Mouse (Mus musculus) retina, postnatal 7 days (tissue): ENCODE data around the gene Gm20388.

Experiments used
- DNase-seq: peaks from one replicate; pipeline ENCODE4 v3.0.0-alpha.2; 2012; ENCODE audit warnings: low read depth, low spot score

Gene Gm20388

GRCm38 (mm10) chr8:120288122-120288908 lies 377.7 kb downstream of the Gm20388 start:
- DNase-seq, result no peak

- no peak for DNase-seq
These were observed 378.6 kb downstream of the Gm20388 start for GRCm38 (mm10) chr8:120289191-120289590.

- no peak for DNase-seq
These were observed 379.1 kb downstream of the Gm20388 start for GRCm38 (mm10) chr8:120289698-120290181.

DNA sequence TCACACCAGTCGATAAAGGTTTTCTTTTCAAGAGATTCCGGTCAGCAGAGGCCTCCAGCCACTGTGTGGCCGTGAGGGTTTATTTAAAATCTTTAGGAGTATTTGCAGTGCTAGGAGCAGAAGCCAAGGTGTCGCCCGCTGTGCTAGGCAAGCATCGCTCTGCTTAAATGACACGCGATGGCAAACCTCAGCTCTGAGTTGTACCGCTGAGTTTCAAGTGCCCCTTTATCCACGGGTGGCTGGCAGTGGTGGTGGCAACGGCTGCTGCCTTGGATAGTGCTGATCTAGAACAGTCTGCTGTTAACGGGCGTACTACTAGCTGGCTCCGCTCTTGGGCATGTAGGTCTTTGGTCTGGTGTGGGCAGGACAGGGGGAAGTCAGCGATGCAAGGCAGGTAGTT lies 380.0 kb downstream of the Gm20388 start:
- DNase-seq, result no peak

DNA sequence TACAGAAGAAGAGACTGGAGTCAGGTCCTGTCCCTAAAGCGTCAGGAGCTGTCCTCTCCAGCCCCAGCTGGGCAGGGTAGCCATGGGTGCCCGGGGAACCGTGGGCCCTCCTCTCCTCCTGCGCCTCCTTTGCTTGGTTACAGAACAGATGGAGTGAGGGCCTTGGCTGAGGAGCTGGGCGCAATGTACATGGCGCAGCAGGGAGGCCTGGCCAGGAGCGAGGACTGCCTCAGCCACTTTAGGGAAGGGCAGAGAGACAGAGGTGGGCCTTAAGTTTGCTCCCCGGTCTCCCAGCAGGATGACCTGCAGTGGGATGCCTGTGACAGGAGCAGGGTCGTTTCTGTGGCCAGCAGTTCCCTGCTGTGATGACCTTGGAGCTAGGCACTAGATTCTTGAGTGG lies 381.0 kb downstream of the Gm20388 start:
- no peak for DNase-seq

DNA sequence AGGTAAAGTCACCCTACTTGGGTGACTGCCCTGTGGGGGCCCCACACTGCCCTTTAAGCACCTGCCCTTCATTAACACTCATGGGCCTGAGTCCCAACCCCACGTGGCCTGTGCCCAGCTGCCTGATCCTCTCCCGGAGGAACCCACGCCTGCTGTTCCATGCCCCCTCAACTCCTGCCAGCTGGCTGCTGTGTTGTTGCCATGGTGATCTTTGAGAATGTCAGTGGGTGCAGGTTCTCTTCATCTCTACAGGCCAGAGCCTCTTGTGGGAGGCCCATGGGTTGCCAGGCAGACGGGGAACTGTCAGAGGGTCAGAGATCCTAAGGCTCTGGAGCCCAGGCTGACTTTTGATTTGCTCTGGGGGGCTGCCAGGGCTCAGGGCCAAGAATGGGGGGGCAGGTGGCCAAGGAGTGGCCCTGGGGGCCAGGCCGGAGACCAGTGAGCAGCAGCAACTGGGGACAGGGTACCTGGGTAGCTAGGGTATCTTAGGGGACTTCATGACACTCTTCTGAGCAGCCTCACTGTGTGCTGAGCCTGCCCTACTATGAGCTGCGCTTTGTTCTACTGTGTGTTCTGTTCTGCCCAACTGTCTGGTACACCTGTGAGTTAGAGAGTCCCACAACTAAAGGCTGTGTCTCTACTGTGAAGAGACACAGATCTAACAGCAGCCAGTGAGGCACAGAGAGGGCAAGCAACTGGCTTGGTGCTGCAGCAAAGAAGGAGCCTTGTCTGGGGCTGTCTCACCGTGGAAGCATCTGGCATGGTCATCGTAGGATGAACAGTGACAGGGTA lies 381.9 kb downstream of the Gm20388 start:
- no peak for DNase-seq

GRCm38 (mm10) chr8:120293421-120294357 lies 383.0 kb downstream of the Gm20388 start:
- DNase-seq, result no peak

GRCm38 (mm10) chr8:120294982-120295870 lies 384.6 kb downstream of the Gm20388 start:
- DNase-seq, result no peak

DNA sequence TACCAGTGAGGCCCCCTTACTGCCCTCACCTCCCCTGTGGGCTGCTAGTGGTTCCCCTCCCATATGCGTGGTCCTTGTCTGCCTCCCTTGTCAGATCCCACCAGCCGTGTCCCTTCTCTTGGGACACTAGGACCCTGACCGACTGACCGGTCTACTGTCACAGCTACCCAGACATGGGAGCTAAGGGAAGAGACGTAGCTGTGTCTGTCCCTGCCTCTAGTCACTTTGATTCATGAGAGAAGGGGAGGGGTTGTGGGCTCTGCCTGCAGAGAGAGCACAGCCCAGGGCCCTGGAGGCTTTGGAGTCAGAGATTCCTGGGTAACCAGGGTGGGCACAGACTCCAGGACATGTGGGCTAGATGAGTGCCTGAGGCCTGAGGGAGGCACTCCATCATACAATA lies 386.4 kb downstream of the Gm20388 start:
- DNase-seq, result no peak

DNA sequence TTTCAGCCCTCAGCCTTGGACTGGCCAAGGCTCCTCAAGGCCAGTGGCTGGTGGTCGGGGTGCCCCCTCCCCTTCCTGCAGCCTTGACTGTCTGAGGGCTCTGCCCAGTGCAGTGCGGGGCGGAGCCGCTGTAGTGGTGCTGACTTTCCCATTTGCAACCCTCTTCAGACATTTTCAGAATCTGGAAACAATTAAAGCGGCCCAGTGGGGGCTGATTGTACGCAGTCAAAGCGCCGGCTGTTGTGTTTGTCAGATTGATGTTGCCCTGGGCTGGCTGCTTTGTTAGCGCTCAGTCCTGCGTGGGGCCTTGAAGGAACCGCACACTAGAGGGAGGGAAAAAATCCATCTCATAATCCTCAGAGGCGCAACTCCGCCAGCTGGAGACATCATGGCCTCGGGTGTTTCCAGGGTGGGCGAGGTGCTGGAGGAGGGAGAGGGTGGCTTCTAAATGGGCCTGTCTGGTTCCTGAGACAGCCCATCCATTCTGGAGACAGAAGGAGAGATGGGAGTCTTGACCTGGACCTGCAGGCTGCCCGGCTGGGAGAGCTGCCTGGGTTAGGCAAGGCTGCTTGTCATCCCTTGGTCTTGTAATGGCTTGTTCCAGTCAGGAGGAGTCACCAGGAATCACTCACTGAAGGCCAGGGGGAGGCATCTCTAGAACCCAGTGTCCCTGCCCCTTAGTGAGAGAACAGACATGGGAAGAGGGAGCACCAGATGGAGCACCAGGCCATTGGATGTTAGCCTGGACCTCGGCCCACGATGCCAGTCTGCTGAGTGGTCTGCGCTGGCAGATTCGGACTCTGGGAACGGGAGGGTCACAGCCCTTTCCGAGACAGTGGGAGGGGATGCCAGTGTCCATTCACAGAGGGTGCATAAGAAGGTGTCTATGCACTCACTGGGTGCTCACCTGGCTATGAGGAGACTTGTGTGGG lies 388.2 kb downstream of the Gm20388 start:
- DNase-seq, result no peak

DNA sequence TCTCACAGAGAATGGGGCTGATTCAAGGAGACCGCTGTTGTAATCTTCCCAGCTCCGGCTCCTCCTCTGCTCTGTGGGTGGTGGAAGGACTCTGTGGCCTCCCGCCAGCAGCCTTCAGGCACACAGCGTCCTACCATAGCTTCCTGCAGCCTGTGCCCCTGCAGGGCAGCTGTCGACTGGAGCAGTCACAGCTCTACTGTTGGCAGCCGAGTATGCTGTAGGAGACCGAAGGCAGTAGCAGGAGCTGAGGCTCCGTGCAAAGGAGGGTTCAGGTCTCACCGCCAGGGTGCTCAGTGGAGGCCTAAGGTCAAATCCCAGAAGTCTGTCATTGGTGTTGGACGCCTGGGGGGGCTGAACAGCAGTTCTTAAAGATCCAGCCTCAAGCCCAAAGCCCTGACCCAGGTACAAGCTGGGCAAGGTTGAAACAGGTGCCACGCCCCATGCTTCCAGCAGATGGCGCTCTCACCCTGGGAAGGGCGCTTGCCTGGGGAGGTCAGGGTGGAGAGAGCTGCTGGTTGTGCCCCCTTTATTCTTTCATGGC lies 390.0 kb downstream of the Gm20388 start:
- no peak for DNase-seq

- no peak for DNase-seq
These were observed 392.5 kb downstream of the Gm20388 start for GRCm38 (mm10) chr8:120302941-120303675.

DNA sequence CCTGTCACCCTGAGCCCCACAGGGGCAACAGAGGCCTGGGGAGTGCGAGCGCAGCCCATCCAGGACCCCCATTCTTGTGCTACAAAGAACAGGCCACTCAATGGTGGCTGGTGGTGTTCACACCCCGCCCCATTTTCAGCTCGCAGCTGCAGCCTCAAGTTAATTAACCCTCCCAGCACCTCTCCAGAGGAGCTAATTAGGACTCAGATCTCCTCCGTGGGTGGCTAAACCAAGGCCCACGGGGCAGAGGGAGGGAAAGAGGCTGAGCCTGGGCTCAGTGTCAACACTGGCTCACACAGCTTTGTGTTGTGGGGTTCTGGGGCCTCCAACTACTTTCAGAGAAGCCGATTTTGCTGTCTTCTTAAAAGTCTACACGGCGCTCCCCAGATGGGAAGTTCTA lies 393.5 kb downstream of the Gm20388 start:
- DNase-seq, result no peak

GRCm38 (mm10) chr8:120305800-120306385 lies 395.3 kb downstream of the Gm20388 start:
- no peak for DNase-seq

GRCm38 (mm10) chr8:120307103-120307502 lies 396.5 kb downstream of the Gm20388 start:
- DNase-seq, result no peak

DNA sequence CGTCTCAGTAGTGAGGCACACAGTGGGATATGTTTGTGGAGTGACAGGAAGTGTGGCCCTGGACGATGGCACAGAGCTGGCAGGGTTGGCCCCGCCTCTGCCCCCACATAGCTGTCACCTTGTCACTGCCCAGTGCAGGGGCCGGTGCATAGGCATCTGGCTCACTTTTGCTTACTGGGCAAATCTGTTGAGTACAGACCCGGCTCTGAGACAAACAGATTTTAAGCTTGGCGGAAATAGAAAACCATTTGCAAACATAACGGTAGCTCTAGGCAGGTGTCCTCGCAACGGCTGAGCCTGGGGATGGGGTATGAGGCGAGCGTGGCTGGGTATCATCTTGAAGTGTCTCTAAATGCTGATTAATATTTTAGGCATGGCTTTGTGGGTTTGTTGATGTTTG lies 396.9 kb downstream of the Gm20388 start:
- no peak for DNase-seq

GRCm38 (mm10) chr8:120308131-120308530 lies 397.5 kb downstream of the Gm20388 start:
- no peak for DNase-seq

GRCm38 (mm10) chr8:120308553-120308952 lies 397.9 kb downstream of the Gm20388 start:
- no peak for DNase-seq
